Mouse (Mus musculus) splenic B cell, adult 2 months (primary cell): ENCODE data around the gene Rfx4.

Experiments
- DNase-seq: peaks from one replicate; pipeline ENCODE4 v3.0.0-alpha.2; 2011; ENCODE audit warnings: low read depth, low spot score
- H3K27me3 ChIP-seq: 2 replicates; pipeline ENCODE4 v1.6.1; 2012; ENCODE audit warnings: mild to moderate bottlenecking, low read length, moderate library complexity, mixed read lengths; ENCODE audit not compliant: control insufficient read depth, poor library complexity, insufficient read depth, severe bottlenecking
- H3K36me3 ChIP-seq: 2 replicates; pipeline ENCODE4 v1.6.1; 2012; ENCODE audit warnings: mild to moderate bottlenecking, low read length, moderate library complexity, mixed read lengths; ENCODE audit not compliant: control insufficient read depth, poor library complexity, insufficient read depth, severe bottlenecking

Rfx4 gene

DNA sequence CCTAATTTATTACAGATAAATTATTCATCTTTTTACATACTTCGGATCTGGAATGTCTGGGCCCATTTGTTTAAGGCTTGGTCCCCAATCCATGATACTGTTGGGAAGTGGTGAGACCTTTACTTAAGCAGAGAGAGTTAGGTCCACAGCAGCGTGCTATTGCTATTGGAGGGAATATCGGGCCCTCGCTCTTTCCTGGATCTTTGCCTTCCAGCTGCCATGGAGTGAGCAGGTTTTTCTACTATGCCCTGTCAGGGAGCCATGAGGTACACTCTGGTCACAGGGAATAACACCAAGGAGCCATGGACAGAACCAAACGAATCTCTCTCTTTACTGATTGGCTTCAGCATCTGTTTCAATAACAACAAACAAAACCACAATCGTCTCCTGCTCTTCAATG, 159.6 kb downstream of the Rfx4 start:
- H3K36me3 ChIP-seq = no peaks in the 10 kb centered on the region
- DNase-seq = no peak
- H3K27me3 ChIP-seq = no peaks in the 10 kb centered on the region

- peak; percentile 91 for DNase-seq
- no peaks in the 10 kb centered on the region for H3K27me3 ChIP-seq
- H3K36me3 ChIP-seq = no peaks in the 10 kb centered on the region
Measured at GRCm38 (mm10) chr10:84916810-84917730, 161.2 kb downstream of the Rfx4 start, which contains the start of gene Ric8b. Gene Ric8b, plus strand, starts transcription at chr10:84917616.

GRCm38 (mm10) chr10:84917731-84918095, 161.9 kb downstream of the Rfx4 start:
- no peak for DNase-seq
- H3K36me3 ChIP-seq = no peaks in the 10 kb centered on the region
- H3K27me3 ChIP-seq = no peaks in the 10 kb centered on the region

- Histone ChIP-seq H3K27me3 (no peaks in the 10 kb centered on the region), H3K36me3 (peaks cover 4% of the 10 kb centered on the region; the same call in 1 of the 2 replicates)
- DNase-seq = no peak
Measured at GRCm38 (mm10) chr10:84926336-84926735, 170.5 kb downstream of the Rfx4 start.

- Histone ChIP-seq H3K27me3 (no peaks in the 10 kb centered on the region), H3K36me3 (peaks cover 4% of the 10 kb centered on the region; the same call in 1 of the 2 replicates)
- DNase-seq = no peak
Measured at GRCm38 (mm10) chr10:84926885-84927284, 171.0 kb downstream of the Rfx4 start.

GRCm38 (mm10) chr10:84928465-84928864, 172.6 kb downstream of the Rfx4 start:
- no peak for DNase-seq
- Histone ChIP-seq H3K27me3 (no peaks in the 10 kb centered on the region), H3K36me3 (peaks cover 4% of the 10 kb centered on the region; the same call in 1 of the 2 replicates)

DNA sequence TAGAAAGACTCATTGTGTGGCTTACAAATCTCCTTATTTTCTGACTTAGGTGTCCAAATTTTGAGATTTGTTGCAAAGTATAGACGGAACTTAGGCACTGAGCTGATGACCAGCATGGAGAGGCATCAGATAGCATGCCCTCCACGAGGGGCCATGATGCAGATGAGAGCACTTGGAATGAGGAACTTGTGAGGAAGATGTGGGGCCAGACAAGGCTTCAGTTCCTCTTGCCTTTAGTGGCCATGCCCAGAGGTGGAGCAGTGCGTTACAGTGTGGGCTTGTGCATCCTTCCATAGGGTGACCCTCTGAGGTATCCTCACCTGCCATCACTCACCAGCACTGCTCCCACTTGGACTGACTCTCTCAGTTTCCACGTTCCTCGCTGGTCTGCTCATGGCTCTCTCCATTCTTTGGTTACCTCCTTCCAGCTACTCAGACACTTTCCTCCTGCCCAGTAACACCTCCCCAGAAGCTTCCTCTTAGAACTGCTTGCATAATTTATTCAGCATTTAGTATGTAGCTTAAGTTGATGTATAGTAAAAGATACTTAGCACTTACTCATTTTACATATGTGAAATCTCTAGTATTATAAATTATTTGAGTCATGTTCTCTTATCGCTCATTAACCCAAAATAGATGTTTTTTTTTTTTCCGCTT, 179.8 kb downstream of the Rfx4 start:
- peak; percentile 76 for DNase-seq

GRCm38 (mm10) chr10:84936832-84937515, 181.1 kb downstream of the Rfx4 start:
- Histone ChIP-seq H3K27me3 (no peaks in the 10 kb centered on the region), H3K36me3 (no peaks in the 10 kb centered on the region)
- no peak for DNase-seq

More for the DNA sequence above, 179.8 kb downstream of the Rfx4 start:
- Histone ChIP-seq H3K27me3 (no peaks in the 10 kb centered on the region), H3K36me3 (no peaks in the 10 kb centered on the region)

DNA sequence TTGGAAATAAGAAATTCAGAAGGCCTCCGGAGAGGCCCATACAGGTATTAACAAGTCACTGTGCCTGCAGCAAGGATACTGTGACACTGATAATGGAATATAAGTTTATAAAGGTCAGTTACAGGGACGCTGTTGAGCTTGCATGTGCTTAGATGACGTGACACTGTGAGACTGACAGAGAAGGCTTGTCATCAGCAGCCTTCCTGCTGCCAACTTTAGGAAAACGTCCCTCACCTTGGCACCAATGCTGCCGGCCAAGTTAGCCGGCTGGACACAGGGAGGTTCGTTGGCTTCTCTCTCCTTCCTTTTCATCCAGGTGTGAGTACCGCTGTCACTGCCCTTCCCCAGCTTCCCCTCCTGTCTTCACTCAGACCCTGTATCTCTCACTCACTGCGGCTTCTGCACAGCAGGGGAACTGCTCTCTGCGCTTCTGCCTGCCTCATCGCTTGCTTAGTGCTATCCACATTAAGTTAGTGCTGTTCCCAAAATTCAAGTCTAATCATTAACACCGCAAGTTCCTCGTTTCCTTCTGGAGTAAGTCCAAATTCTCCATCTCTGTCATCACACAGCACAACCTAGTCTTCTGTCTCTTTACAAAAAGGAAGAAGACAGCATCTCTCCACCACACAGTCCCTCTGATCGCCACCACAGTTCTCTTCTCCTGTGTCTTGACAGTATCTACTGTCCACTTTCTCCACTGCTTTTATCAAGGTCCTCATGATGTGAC, 182.4 kb downstream of the Rfx4 start:
- Histone ChIP-seq H3K27me3 (no peaks in the 10 kb centered on the region), H3K36me3 (no peaks in the 10 kb centered on the region)
- DNase-seq = no peak

GRCm38 (mm10) chr10:84938886-84939285, 183.0 kb downstream of the Rfx4 start:
- H3K36me3 ChIP-seq = no peaks in the 10 kb centered on the region
- no peak for DNase-seq
- H3K27me3 ChIP-seq = no peaks in the 10 kb centered on the region

DNA sequence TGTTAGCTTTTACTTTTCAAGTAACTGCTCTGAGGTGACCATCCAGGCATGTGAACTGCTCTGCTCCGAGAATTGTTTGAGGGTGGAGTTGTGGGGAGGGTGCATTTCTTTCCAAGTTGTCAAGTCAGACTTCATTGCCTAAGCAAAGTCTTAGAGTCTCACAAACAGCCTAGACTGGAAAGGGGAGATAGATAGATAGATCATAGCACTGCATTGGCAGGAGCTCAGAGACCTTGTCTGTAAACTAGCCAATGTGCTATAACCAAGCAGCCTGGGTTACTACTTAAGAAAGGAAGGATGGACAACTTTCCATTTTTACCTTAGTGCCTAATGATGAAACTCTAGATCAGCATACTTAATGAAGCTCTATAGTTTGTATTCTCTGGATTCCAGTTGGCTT, 184.5 kb downstream of the Rfx4 start:
- no peaks in the 10 kb centered on the region for H3K27me3 ChIP-seq
- DNase-seq = no peak
- H3K36me3 ChIP-seq = no peaks in the 10 kb centered on the region

GRCm38 (mm10) chr10:84945692-84946091, 189.8 kb downstream of the Rfx4 start:
- Histone ChIP-seq H3K36me3 (peaks cover 9% of the 10 kb centered on the region; the same call in 1 of the 2 replicates), H3K27me3 (no peaks in the 10 kb centered on the region)
- peak; percentile 3 for DNase-seq

DNA sequence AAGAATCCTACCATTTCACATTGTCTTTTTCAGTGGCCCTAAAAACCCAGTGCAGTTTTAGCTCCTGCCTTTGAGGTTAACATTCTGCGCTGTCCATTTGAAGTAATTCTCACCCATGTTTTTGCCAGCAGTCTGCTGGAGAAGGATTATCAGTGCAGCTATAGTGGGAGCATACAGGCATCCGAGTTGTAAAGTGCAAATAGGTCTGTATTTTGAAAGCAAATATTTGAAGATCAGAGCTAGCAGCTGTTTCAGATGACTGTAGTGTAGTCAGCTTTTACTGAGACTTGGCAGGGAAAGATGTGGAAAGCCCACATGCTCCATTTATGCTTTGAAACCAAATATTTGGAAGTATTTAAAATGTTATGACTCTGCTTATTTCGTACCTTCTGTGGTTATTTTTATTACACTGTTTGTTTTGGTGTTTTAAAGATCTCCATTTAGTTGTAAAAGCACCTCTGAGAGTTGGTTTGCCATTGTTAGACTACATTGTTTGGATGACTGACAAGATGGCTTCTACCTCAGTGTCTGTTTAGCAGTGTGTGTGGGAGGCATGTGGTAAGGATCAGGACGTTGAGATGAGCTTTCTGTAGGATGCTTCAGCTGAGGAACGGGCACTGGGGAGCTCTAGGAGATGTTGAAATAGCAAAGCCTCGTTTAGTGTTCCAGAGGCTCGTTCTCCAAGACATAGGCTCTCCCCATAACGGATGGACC, 193.3 kb downstream of the Rfx4 start:
- Histone ChIP-seq H3K27me3 (no peaks in the 10 kb centered on the region), H3K36me3 (peaks cover 12% of the 10 kb centered on the region; the same call in 1 of the 2 replicates)
- DNase-seq = no peak

DNA sequence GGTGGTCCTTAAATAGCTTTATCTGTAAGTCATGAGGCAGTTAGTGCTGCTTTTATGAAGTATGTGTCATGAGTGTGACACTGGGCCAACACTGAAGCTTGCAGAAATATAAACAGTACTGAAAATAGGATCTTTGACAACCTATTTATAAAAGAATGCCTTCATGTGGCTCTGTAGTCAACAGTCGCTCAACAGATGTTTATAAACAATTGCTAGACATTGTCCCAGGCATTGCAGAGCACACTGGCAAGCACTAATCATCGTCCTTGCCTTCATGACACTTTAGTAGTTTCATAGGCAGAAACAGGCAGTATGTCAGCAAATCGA, 193.8 kb downstream of the Rfx4 start:
- H3K27me3 ChIP-seq = no peaks in the 10 kb centered on the region
- peaks cover 12% of the 10 kb centered on the region; the same call in 1 of the 2 replicates for H3K36me3 ChIP-seq
- DNase-seq = no peak
